Mouse (Mus musculus) kidney, adult 11 months (tissue): ENCODE data around the gene Lhx3.

Source experiments
- DNase-seq: peaks from one replicate; pipeline ENCODE4 v3.0.0; 2022

The Lhx3 gene

GRCm38 (mm10) chr2:26201926-26202848 is 5.9 kb downstream of the Lhx3 start:
- no peak for DNase-seq

GRCm38 (mm10) chr2:26198488-26198887 is 9.6 kb downstream of the Lhx3 start:
- no peak for DNase-seq

GRCm38 (mm10) chr2:26194552-26195339 is 13.3 kb downstream of the Lhx3 start:
- no peak for DNase-seq

- DNase-seq = peak; percentile 15
Observed at GRCm38 (mm10) chr2:26188517-26188916, 19.6 kb downstream of the Lhx3 start.

- no peak for DNase-seq
Observed at GRCm38 (mm10) chr2:26184352-26184751, 23.7 kb downstream of the Lhx3 start.

GRCm38 (mm10) chr2:26182646-26183045 is 25.4 kb downstream of the Lhx3 start:
- DNase-seq = no peak

- no peak for DNase-seq
Observed at GRCm38 (mm10) chr2:26177189-26177588, 30.9 kb downstream of the Lhx3 start.

- no peak for DNase-seq
Observed at GRCm38 (mm10) chr2:26176731-26177130, 31.4 kb downstream of the Lhx3 start.

- DNase-seq = no peak
Observed at GRCm38 (mm10) chr2:26175191-26175590, 32.9 kb downstream of the Lhx3 start.

- no peak for DNase-seq
Observed at GRCm38 (mm10) chr2:26172166-26172565, 35.9 kb downstream of the Lhx3 start.

GRCm38 (mm10) chr2:26170376-26170775 is 37.7 kb downstream of the Lhx3 start:
- no peak for DNase-seq

- DNase-seq = no peak
Observed at GRCm38 (mm10) chr2:26168843-26169579, 39.1 kb downstream of the Lhx3 start.

- DNase-seq = no peak
Observed at GRCm38 (mm10) chr2:26166890-26167289, 41.2 kb downstream of the Lhx3 start.

- DNase-seq = no peak
Observed at GRCm38 (mm10) chr2:26158064-26158463, 50.0 kb downstream of the Lhx3 start.

- DNase-seq = no peak
Observed at GRCm38 (mm10) chr2:26156191-26156977, 51.7 kb downstream of the Lhx3 start.

GRCm38 (mm10) chr2:26155737-26156136 is 52.4 kb downstream of the Lhx3 start:
- DNase-seq = no peak

- no peak for DNase-seq
Observed at GRCm38 (mm10) chr2:26154586-26154985, 53.5 kb downstream of the Lhx3 start.

GRCm38 (mm10) chr2:26153909-26154340 is 54.2 kb downstream of the Lhx3 start:
- DNase-seq = no peak

- DNase-seq = no peak
Observed at GRCm38 (mm10) chr2:26153295-26153694, 54.8 kb downstream of the Lhx3 start.
